ENCODE assay signal across 8 mouse cellular contexts in the genomic region with DNA sequence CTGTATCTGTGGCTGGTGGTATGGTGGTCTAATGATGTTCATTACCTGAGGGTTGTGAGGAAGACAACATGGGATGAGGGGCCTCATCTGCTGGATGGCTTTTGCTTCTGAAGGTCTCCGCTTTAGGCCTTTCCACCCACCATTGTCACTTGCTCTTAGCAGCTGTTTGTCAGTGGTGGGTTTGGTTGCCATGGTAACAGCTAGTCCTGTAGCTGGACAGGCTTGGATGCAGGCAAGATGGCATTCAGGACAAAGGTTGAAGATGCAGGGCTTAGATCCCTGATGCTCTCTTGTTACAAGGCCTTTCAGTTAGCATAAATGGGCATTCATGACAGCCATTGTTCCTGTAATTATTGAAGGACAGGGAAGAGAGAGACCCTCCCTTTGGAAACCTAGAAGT. TPM values are rescaled to one million over a fixed set of nuclear protein-coding genes. Genes with fewer than 3 reads are reported as not detected.
DNase-seq lines count a peak whose midpoint lies in the region; ATAC-seq and TF ChIP-seq lines count a peak whose summit lies in the region.
"Had no signal": no experiment of that assay in that cellular context is flagged by ENCODE, and none has a peak within 500 bp of the region (broad histone marks: within the 10 kb centered on the region; RNA-seq: fewer than 3 reads in every experiment).

Gene Prkar2a (plus strand): TSS at position 209 of the 400 bp plus-strand sequence.

- CTCF ChIA-PET in Patski (lab: Charles Lee) = no interaction called here

- in situ Hi-C loops in Patski (cut with MboI; ENCODE audit: low pct_unique_long_range_greater_than_20kb) = no loop called here

- no peaks in the 10 kb centered on the region for H3K27me3 ChIP-seq in Patski
- no peaks in the 10 kb centered on the region for H3K27me3 ChIP-seq in hindbrain, embryonic 16.5 days (replicated peaks; ENCODE audit: control insufficient read depth, insufficient read depth, low read length)

- no peak for DNase-seq in Patski (ENCODE audit: low read depth, low spot score)
- no peak for DNase-seq in adrenal gland, postnatal 36 days
- DNase-seq in gastrocnemius, adult 8-10 months (ENCODE audit: low spot score in 2 of 2) = no peak
- no peak for DNase-seq in cerebellum, postnatal 4 days (ENCODE audit: low spot score in 2 of 2)

- WGBS in hindbrain, embryonic 16.5 days = 27% methylated on average over 1 of the region's 1 CpGs

- H3K27ac ChIP-seq in hindbrain, embryonic 16.5 days (ENCODE audit: low read depth, low read length) = peak within 1 kb of the TSS; percentile 55

- no peaks in the 10 kb centered on the region for H3K36me3 ChIP-seq in hindbrain, embryonic 16.5 days (ENCODE audit: control insufficient read depth, insufficient read depth, low read length)

- H3K9ac ChIP-seq in hindbrain, embryonic 16.5 days (ENCODE audit: low read depth, low read length) = no peak within 1 kb of the TSS

- H3K4me2 ChIP-seq in hindbrain, embryonic 16.5 days (ENCODE audit: low read length) = no peak within 1 kb of the TSS

- TF ChIP-seq CTCF in Patski (IDR thresholded peaks at IDR 0.05) = no peak

- ATAC-seq in Patski = no peak
- no peak for ATAC-seq in hindbrain, embryonic 16.5 days
- ATAC-seq in megakaryocyte progenitor cell, adult 5-6 weeks (replicated peaks; ENCODE audit: poor library complexity) = no peak
- no peak for ATAC-seq in erythroblast, adult 5-6 weeks (replicated peaks; ENCODE audit: low FRiP score, poor library complexity, severe bottlenecking)

- H3K9me3 ChIP-seq in hindbrain, embryonic 16.5 days (ENCODE audit: control insufficient read depth, low read length) = no peaks in the 10 kb centered on the region
- H3K9me3 ChIP-seq: megakaryocyte, embryonic 14.5 days had no signal

- POLR2A ChIA-PET in Patski (lab: Charles Lee) = no interaction called here

- peaks cover 16% of the 10 kb centered on the region for H3K4me1 ChIP-seq in hindbrain, embryonic 16.5 days (ENCODE audit: control insufficient read depth, insufficient read depth, low read depth, low read length)

- no peak within 1 kb of the TSS for H3K4me3 ChIP-seq in hindbrain, embryonic 16.5 days (ENCODE audit: low read length)

RNA-seq across cellular contexts. Expression of gene Prkar2a, which starts in this region (rescaled TPM):
- polyA plus RNA-seq in Patski (2021) = 30.9 TPM
- total RNA-seq in adrenal gland, postnatal 36 days (2021) = 10 to 100 TPM; 28.9 to 34.9 TPM
- total RNA-seq in gastrocnemius, adult 8-10 months (2022) = 100 to 1,000 TPM; 182 to 235 (median 191) TPM
- 36.8 and 52.8 TPM in 2 replicates for polyA plus RNA-seq in hindbrain, embryonic 16.5 days (2015; fragmentation: Nextera tagmentation; extraction: Ambion mirVana)
- 20.0 and 21.9 TPM in 2 replicates for total RNA-seq in megakaryocyte progenitor cell, adult 5-6 weeks (2015)
- 17.4 and 29.2 TPM in 2 replicates for total RNA-seq in megakaryocyte progenitor cell, adult 5-6 weeks (2017)
- 2.9 and 5.9 TPM in 2 replicates for total RNA-seq in erythroblast, adult 5-6 weeks (2015; ENCODE audit: low replicate concordance)
- total RNA-seq in erythroblast, adult 5-6 weeks (2017; ENCODE audit: low replicate concordance) = 1.4 and 3.1 TPM in 2 replicates

Comparison
In these comparisons a context has a peak if more than half of its experiments do, and no peak if none do; other contexts are left out.
1. RNA of gene Prkar2a (total RNA-seq): 182 to 235 TPM in gastrocnemius, adult 8-10 months; 28.9 to 34.9 TPM in adrenal gland, postnatal 36 days, 17.4 to 29.2 TPM in megakaryocyte progenitor cell, adult 5-6 weeks and 1.4 to 5.9 TPM in erythroblast, adult 5-6 weeks; every median in the first group is over 4 times any median in the second.